Comparison of ENCODE assay signal across 9 mouse cellular contexts in genomic region chr12:86641763-86642162, GRCm38 (mm10). TPM values are rescaled to one million over a fixed set of nuclear protein-coding genes. Genes with fewer than 3 reads are reported as not detected.
DNase-seq lines count a peak whose midpoint lies in the region; ATAC-seq and TF ChIP-seq lines count a peak whose summit lies in the region.
"Had no signal": no experiment of that assay in that cellular context is flagged by ENCODE, and none has a peak within 500 bp of the region (broad histone marks: within the 10 kb centered on the region; RNA-seq: fewer than 3 reads in every experiment).

No protein-coding gene starts in this region.

- no peak for TF ChIP-seq POLR2A in cortical plate, adult 2 months (IDR thresholded peaks at IDR 0.05; ENCODE audit: extremely low read depth, insufficient read depth, low read length)

- no peak overlapping the region for H3K9ac ChIP-seq in hindbrain, embryonic 14.5 days
- no peak overlapping the region for H3K9ac ChIP-seq in hindbrain, embryonic 16.5 days (ENCODE audit: low read depth, low read length)
- H3K9ac ChIP-seq in kidney, embryonic 16.5 days (replicated peaks; ENCODE audit: low read length), result no peak overlapping the region
- H3K9ac ChIP-seq: stomach, embryonic 15.5 days had no signal

- no peaks in the 10 kb centered on the region for H3K9me3 ChIP-seq in hindbrain, embryonic 14.5 days (ENCODE audit: control insufficient read depth, low read length)
- no peaks in the 10 kb centered on the region for H3K9me3 ChIP-seq in hindbrain, embryonic 16.5 days (ENCODE audit: control insufficient read depth, low read length)
- H3K9me3 ChIP-seq in kidney, embryonic 16.5 days (ENCODE audit: low read length), result no peaks in the 10 kb centered on the region
- H3K9me3 ChIP-seq: stomach, embryonic 15.5 days had no signal

- no peak overlapping the region for H3K27ac ChIP-seq in hindbrain, embryonic 14.5 days
- no peak overlapping the region for H3K27ac ChIP-seq in hindbrain, embryonic 16.5 days (ENCODE audit: low read depth, low read length)
- H3K27ac ChIP-seq in cortical plate, adult 2 months (ENCODE audit: insufficient read depth, low read length), result no peak overlapping the region
- no peak overlapping the region for H3K27ac ChIP-seq in kidney, embryonic 16.5 days (ENCODE audit: low read length)
- H3K27ac ChIP-seq: macrophage; stomach, embryonic 15.5 days had no signal

- H3K4me1 ChIP-seq in hindbrain, embryonic 14.5 days (replicated peaks; ENCODE audit: control insufficient read depth, insufficient read depth, low read length), result peaks cover 22% of the 10 kb centered on the region
- H3K4me1 ChIP-seq in hindbrain, embryonic 16.5 days (ENCODE audit: control insufficient read depth, insufficient read depth, low read depth, low read length), result peaks cover 2% of the 10 kb centered on the region
- peaks cover 2% of the 10 kb centered on the region; the same call in 1 of the 2 replicates for H3K4me1 ChIP-seq in cortical plate, adult 2 months (ENCODE audit: control insufficient read depth, insufficient read depth, low read length)
- H3K4me1 ChIP-seq in kidney, embryonic 16.5 days (ENCODE audit: insufficient read depth, low read length), result peaks cover 6% of the 10 kb centered on the region; the same call in 1 of the 2 replicates
- H3K4me1 ChIP-seq: stomach, embryonic 15.5 days had no signal

- H3K27me3 ChIP-seq in hindbrain, embryonic 14.5 days (ENCODE audit: control insufficient read depth, insufficient read depth, low read length), result no peaks in the 10 kb centered on the region
- no peaks in the 10 kb centered on the region for H3K27me3 ChIP-seq in hindbrain, embryonic 16.5 days (replicated peaks; ENCODE audit: control insufficient read depth, insufficient read depth, low read length)
- H3K27me3 ChIP-seq in kidney, embryonic 16.5 days (ENCODE audit: insufficient read depth, low read length), result no peaks in the 10 kb centered on the region
- H3K27me3 ChIP-seq: stomach, embryonic 15.5 days had no signal

- DNase-seq in hindbrain, embryonic 14.5 days (ENCODE audit: low spot score), result peak; percentile 70
- peak; percentile 24 for DNase-seq in thymus, postnatal 0 days (ENCODE audit: low spot score)
- DNase-seq in thymus, postnatal 25 days, result no peak

- H3K4me3 ChIP-seq in hindbrain, embryonic 14.5 days (replicated peaks; ENCODE audit: low read length), result no peak overlapping the region
- H3K4me3 ChIP-seq in hindbrain, embryonic 16.5 days (ENCODE audit: low read length), result no peak overlapping the region
- no peak overlapping the region for H3K4me3 ChIP-seq in cortical plate, adult 2 months (ENCODE audit: insufficient read depth, low read length)
- no peak overlapping the region for H3K4me3 ChIP-seq in kidney, embryonic 16.5 days (ENCODE audit: low read length)
- H3K4me3 ChIP-seq: stomach, embryonic 15.5 days had no signal

- 0 out of 2 replicates have a peak, but pooled peaks have one; percentile 28 for TF ChIP-seq CTCF in cortical plate, adult 2 months (IDR thresholded peaks at IDR 0.05; ENCODE audit: extremely low read depth, insufficient read depth, low read length)

- 38% methylated on average over 8 of the region's 8 CpGs for WGBS in hindbrain, embryonic 14.5 days
- 41% methylated on average over 8 of the region's 8 CpGs for WGBS in hindbrain, embryonic 16.5 days
- WGBS in kidney, embryonic 16.5 days, result 44% methylated on average over 8 of the region's 8 CpGs

- ATAC-seq in hindbrain, embryonic 14.5 days (ENCODE audit: low FRiP score), result no peak
- ATAC-seq in hindbrain, embryonic 16.5 days, result no peak
- no peak for ATAC-seq in erythroblast, adult 5-6 weeks (replicated peaks; ENCODE audit: low FRiP score, poor library complexity, severe bottlenecking)
- no peak for ATAC-seq in kidney, embryonic 16.5 days (ENCODE audit: low FRiP score, low TSS enrichment)

- H3K36me3 ChIP-seq in hindbrain, embryonic 14.5 days (replicated peaks; ENCODE audit: control insufficient read depth, insufficient read depth), result no peaks in the 10 kb centered on the region
- no peaks in the 10 kb centered on the region for H3K36me3 ChIP-seq in hindbrain, embryonic 16.5 days (ENCODE audit: control insufficient read depth, insufficient read depth, low read length)
- no peaks in the 10 kb centered on the region for H3K36me3 ChIP-seq in kidney, embryonic 16.5 days (ENCODE audit: insufficient read depth, low read length)
- H3K36me3 ChIP-seq: stomach, embryonic 15.5 days had no signal

- no peak overlapping the region for H3K4me2 ChIP-seq in hindbrain, embryonic 14.5 days (replicated peaks)
- H3K4me2 ChIP-seq in hindbrain, embryonic 16.5 days (ENCODE audit: low read length), result no peak overlapping the region
- no peak overlapping the region for H3K4me2 ChIP-seq in kidney, embryonic 16.5 days (replicated peaks; ENCODE audit: low read depth, low read length)
- H3K4me2 ChIP-seq: stomach, embryonic 15.5 days had no signal

RNA-seq across cellular contexts. Expression of gene Vash1, which starts 36.7 kb away (rescaled TPM):
- polyA plus RNA-seq in hindbrain, embryonic 14.5 days (2014; fragmentation: Nextera tagmentation; extraction: Ambion mirVana), result 27.5 and 31.2 TPM in 2 replicates
- polyA plus RNA-seq in hindbrain, embryonic 16.5 days (2015; fragmentation: Nextera tagmentation; extraction: Ambion mirVana), result 28.3 and 31.5 TPM in 2 replicates
- 1.3 and 1.5 TPM in 2 replicates for polyA plus RNA-seq in thymus, postnatal 0 days (2015; fragmentation: Nextera tagmentation; extraction: Ambion mirVana)
- polyA plus RNA-seq in cortical plate, adult 2 months (2012; rRNA removed), result 14.7 and 15.8 TPM in 2 replicates
- not detected in 2 replicates for total RNA-seq in erythroblast, adult 5-6 weeks (2015; ENCODE audit: low replicate concordance)
- not detected in 2 replicates for total RNA-seq in erythroblast, adult 5-6 weeks (2017; ENCODE audit: low replicate concordance)
- polyA plus RNA-seq in kidney, embryonic 16.5 days (2015; fragmentation: Nextera tagmentation; extraction: Ambion mirVana), result 8.1 and 9.3 TPM in 2 replicates
- polyA plus RNA-seq: macrophage had no signal
